Mouse (Mus musculus): ENCODE measurements around the gene Mtfr2.
A peak's percentile ranks its signal among the peaks of the same experiment; 100 is the strongest.

Gene Mtfr2

GRCm38 (mm10) chr10:20377621-20378020 is 30.1 kb downstream of the Mtfr2 start:
- no peak for DNase-seq (ENCODE audit: low read depth in 1 of 2, low spot score in 2 of 2)

- DNase-seq (ENCODE audit: low read depth in 1 of 2, low spot score in 2 of 2) = no peak
Measured at GRCm38 (mm10) chr10:20379071-20379735, 31.6 kb downstream of the Mtfr2 start.

- no peak for DNase-seq (ENCODE audit: low read depth in 1 of 2, low spot score in 2 of 2)
Measured at GRCm38 (mm10) chr10:20380798-20381197, 33.2 kb downstream of the Mtfr2 start.

- no peak for DNase-seq (ENCODE audit: low read depth in 1 of 2, low spot score in 2 of 2)
Measured at GRCm38 (mm10) chr10:20381352-20381751, 33.8 kb downstream of the Mtfr2 start.

GRCm38 (mm10) chr10:20382807-20383419 is 35.3 kb downstream of the Mtfr2 start:
- DNase-seq (ENCODE audit: low read depth in 1 of 2, low spot score in 2 of 2) = no peak

- DNase-seq (ENCODE audit: low read depth in 1 of 2, low spot score in 2 of 2) = no peak
Measured at GRCm38 (mm10) chr10:20390568-20390967, 43.0 kb downstream of the Mtfr2 start.

- no peak for DNase-seq (ENCODE audit: low read depth in 1 of 2, low spot score in 2 of 2)
Measured at GRCm38 (mm10) chr10:20394815-20395214, 47.2 kb downstream of the Mtfr2 start.

- DNase-seq (ENCODE audit: low read depth in 1 of 2, low spot score in 2 of 2) = no peak
Measured at GRCm38 (mm10) chr10:20395778-20396177, 48.2 kb downstream of the Mtfr2 start.

- DNase-seq (ENCODE audit: low read depth in 1 of 2, low spot score in 2 of 2) = peak in 1 of 2 experiments; percentile 25
Measured at GRCm38 (mm10) chr10:20398224-20398623, 50.7 kb downstream of the Mtfr2 start.

GRCm38 (mm10) chr10:20398641-20399390 is 51.2 kb downstream of the Mtfr2 start:
- no peak for DNase-seq (ENCODE audit: low read depth in 1 of 2, low spot score in 2 of 2)

- no peak for DNase-seq (ENCODE audit: low read depth in 1 of 2, low spot score in 2 of 2)
Measured at GRCm38 (mm10) chr10:20400406-20400805, 52.8 kb downstream of the Mtfr2 start.

GRCm38 (mm10) chr10:20402941-20403340 is 55.4 kb downstream of the Mtfr2 start:
- DNase-seq (ENCODE audit: low read depth in 1 of 2, low spot score in 2 of 2) = no peak

- no peak for DNase-seq (ENCODE audit: low read depth in 1 of 2, low spot score in 2 of 2)
Measured at GRCm38 (mm10) chr10:20405471-20405870, 57.9 kb downstream of the Mtfr2 start.

GRCm38 (mm10) chr10:20408336-20408735 is 60.8 kb downstream of the Mtfr2 start:
- no peak for DNase-seq (ENCODE audit: low read depth in 1 of 2, low spot score in 2 of 2)

- DNase-seq (ENCODE audit: low read depth in 1 of 2, low spot score in 2 of 2) = no peak
Measured at GRCm38 (mm10) chr10:20409181-20409580, 61.6 kb downstream of the Mtfr2 start.
